Mouse (Mus musculus) cerebellum, adult 9-11 months (tissue): ENCODE results near the gene Gpd1l.
"Not testable (repeated sequence)": the region's sequence is repeated elsewhere in the genome, so short reads cannot be mapped to it uniquely, and the experiment has no call there.

ENCODE experiments used
- DNase-seq: peaks from one replicate; pipeline ENCODE4 v3.0.0; 2022

Gpd1l gene

GRCm38 (mm10) chr9:114933723-114934171 is at the start of gene Gpd1l:
Gene Gpd1l, minus strand, starts transcription at chr9:114933987.
- DNase-seq = peak; percentile 97

GRCm38 (mm10) chr9:114982689-114983360 is 49.0 kb upstream of the Gpd1l start, which contains the start of gene Rps27rt:
Gene Rps27rt, minus strand, starts transcription at chr9:114982739.
- no peak for DNase-seq

- DNase-seq = no peak
Observed at GRCm38 (mm10) chr9:114979969-114980368, 46.2 kb upstream of the Gpd1l start.

- peak; percentile 82 for DNase-seq
Observed at GRCm38 (mm10) chr9:114978281-114979111, 44.7 kb upstream of the Gpd1l start, which contains the start of gene Osbpl10. Gene Osbpl10, plus strand, starts transcription at chr9:114978569.

GRCm38 (mm10) chr9:114977461-114978280 is 43.9 kb upstream of the Gpd1l start:
- DNase-seq = peak; percentile 75

- DNase-seq = not testable (repeated sequence)
Observed at GRCm38 (mm10) chr9:114966286-114966685, 32.5 kb upstream of the Gpd1l start.

GRCm38 (mm10) chr9:114964093-114964492 is 30.3 kb upstream of the Gpd1l start:
- DNase-seq = no peak

- no peak for DNase-seq
Observed at GRCm38 (mm10) chr9:114960844-114961243, 27.1 kb upstream of the Gpd1l start.

GRCm38 (mm10) chr9:114960043-114960789 is 26.4 kb upstream of the Gpd1l start:
- DNase-seq = no peak

- peak; percentile 46 for DNase-seq
Observed at GRCm38 (mm10) chr9:114956945-114957344, 23.2 kb upstream of the Gpd1l start.

GRCm38 (mm10) chr9:114955340-114955739 is 21.6 kb upstream of the Gpd1l start:
- DNase-seq = no peak

- no peak for DNase-seq
Observed at GRCm38 (mm10) chr9:114952866-114953265, 19.1 kb upstream of the Gpd1l start.

GRCm38 (mm10) chr9:114948395-114948794 is 14.6 kb upstream of the Gpd1l start:
- DNase-seq = no peak

- no peak for DNase-seq
Observed at GRCm38 (mm10) chr9:114945576-114945975, 11.8 kb upstream of the Gpd1l start.

- no peak for DNase-seq
Observed at GRCm38 (mm10) chr9:114944642-114945041, 10.9 kb upstream of the Gpd1l start.

GRCm38 (mm10) chr9:114936687-114937086 is 2.9 kb upstream of the Gpd1l start:
- no peak for DNase-seq

GRCm38 (mm10) chr9:114935321-114935720 is 1.5 kb upstream of the Gpd1l start:
- peak; percentile 32 for DNase-seq

GRCm38 (mm10) chr9:114934231-114934630 is 444 bp upstream of the Gpd1l start:
- DNase-seq = no peak

- DNase-seq = no peak
Observed at GRCm38 (mm10) chr9:114933037-114933722, 607 bp downstream of the Gpd1l start.

GRCm38 (mm10) chr9:114932607-114933006 is 1.2 kb downstream of the Gpd1l start:
- peak; percentile 34 for DNase-seq

GRCm38 (mm10) chr9:114930464-114931090 is 3.2 kb downstream of the Gpd1l start:
- DNase-seq = peak; percentile 69
